Mouse (Mus musculus): Measurements from ENCODE around the gene Aatf.

Gene Aatf

GRCm38 (mm10) chr11:84373122-84373521, 140.2 kb downstream of the Aatf start:
- DNase-seq (ENCODE audit: low spot score): no peak

Data from embryo, embryonic 10 days (tissue).